Mouse (Mus musculus) G1E (cell line): Measurements from ENCODE around the gene Dgkb.

ENCODE experiments used
- GATA1 ChIP-seq: IDR thresholded peaks from 2 replicates; pipeline ENCODE4 v1.6.1; 2012; ENCODE audit warnings: borderline replicate concordance, low read length, inconsistent platforms, mixed read lengths
- POLR2AphosphoS5 ChIP-seq: IDR thresholded peaks from 2 replicates; pipeline ENCODE4 v1.6.1; 2012; ENCODE audit warnings: low read depth, low read length, inconsistent platforms; ENCODE audit not compliant: insufficient replicate concordance

- TF ChIP-seq POLR2AphosphoS5 = no peak
- no peak for TF ChIP-seq GATA1
Observed at GRCm38 (mm10) chr12:38342657-38343056, 525.1 kb downstream of the Dgkb start.
